Mouse (Mus musculus) G1E (cell line): ENCODE data around the gene Pea15a.
"Not testable (repeated sequence)": the region's sequence is repeated elsewhere in the genome, so short reads cannot be mapped to it uniquely, and the experiment has no call there.

ENCODE experiments used
- CTCF ChIP-seq: IDR thresholded peaks from 2 replicates; pipeline ENCODE4 v1.5.1; 2012; ENCODE audit warnings: low read depth, low read length, inconsistent platforms, mixed read lengths
- GATA1 ChIP-seq: IDR thresholded peaks from 2 replicates; pipeline ENCODE4 v1.6.1; 2012; ENCODE audit warnings: borderline replicate concordance, low read length, inconsistent platforms, mixed read lengths
- GATA2 ChIP-seq: IDR thresholded peaks from 2 replicates; pipeline ENCODE4 v1.6.1; 2012; ENCODE audit warnings: low read depth, low read length, inconsistent platforms, borderline replicate concordance
- POLR2AphosphoS5 ChIP-seq: IDR thresholded peaks from 2 replicates; pipeline ENCODE4 v1.6.1; 2012; ENCODE audit warnings: low read depth, low read length, inconsistent platforms; ENCODE audit not compliant: insufficient replicate concordance
- TAL1 ChIP-seq: conservative IDR thresholded peaks from 2 replicates; pipeline ENCODE4 v1.6.1; 2012; ENCODE audit warnings: low read depth, low read length, inconsistent platforms, mixed read lengths

- TF ChIP-seq CTCF, TAL1, GATA1, GATA2, POLR2AphosphoS5: not testable (repeated sequence)
Measured at GRCm38 (mm10) chr1:172244645-172245044, 38.0 kb upstream of the Pea15a start.
